Mouse (Mus musculus) urinary bladder, postnatal 25 days (tissue): ENCODE results near the gene Maff.

Source experiments
- DNase-seq: peaks from one replicate; pipeline ENCODE4 v3.0.0; 2022; ENCODE audit warnings: low spot score

The Maff gene

DNA sequence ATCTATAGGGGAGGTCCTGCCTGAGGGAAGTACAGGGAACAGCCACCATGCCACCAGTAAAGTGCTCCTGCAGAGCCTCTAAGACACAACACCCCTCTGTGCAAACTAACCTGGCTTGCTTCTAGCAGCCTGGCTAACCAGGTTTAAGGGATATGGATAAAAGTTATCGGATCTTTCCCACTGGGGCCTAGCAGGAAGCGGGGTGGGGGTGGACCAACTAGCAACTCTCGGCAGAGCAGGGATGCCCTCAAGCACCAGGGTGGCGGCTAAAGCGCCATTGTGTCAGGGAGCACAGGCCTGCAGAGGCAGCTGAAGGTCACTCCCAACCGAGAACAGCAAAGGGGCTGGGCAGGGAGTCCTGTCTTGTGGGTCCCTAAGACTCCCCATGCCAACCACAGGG lies 17.7 kb downstream of the Maff start:
- DNase-seq: no peak

DNA sequence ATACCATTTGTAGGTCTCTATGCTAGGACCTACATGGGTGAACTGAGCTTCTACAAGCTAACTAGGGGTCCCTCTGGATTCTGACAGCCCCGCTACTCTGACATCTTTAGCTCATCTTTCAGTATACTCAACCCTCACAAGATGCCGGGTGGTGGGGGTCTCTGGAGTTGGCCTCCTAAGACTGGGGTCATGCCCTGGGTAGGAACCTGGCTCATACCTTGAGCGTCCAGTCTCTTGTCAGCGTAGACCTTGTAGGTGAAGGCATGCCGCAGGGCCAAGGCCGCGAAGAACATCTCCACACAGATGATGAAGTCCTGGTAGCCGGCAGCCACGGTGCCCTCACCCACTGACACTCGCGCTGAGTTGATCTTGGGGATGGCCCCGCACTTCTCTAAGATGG lies 18.6 kb downstream of the Maff start:
- DNase-seq: no peak

DNA sequence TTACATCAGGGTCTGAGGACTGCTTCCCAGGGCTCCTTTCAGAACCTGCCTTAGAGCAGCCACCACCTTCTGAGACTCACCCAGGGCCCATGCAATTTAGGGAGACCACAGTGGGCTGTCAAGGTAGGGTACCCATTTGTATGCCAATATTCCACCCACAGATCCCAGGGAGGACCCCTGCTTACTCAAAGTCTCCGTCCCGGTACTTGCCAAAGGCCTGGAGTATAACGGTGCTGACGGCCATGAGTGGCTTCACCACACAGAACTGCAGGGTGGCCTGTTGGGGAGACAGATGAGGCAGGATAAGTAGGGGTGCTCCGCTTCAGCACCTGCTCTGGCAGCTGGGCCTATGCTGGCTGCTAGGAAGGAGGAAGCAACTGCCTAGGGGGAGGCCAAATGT lies 20.0 kb downstream of the Maff start:
- no peak for DNase-seq

DNA sequence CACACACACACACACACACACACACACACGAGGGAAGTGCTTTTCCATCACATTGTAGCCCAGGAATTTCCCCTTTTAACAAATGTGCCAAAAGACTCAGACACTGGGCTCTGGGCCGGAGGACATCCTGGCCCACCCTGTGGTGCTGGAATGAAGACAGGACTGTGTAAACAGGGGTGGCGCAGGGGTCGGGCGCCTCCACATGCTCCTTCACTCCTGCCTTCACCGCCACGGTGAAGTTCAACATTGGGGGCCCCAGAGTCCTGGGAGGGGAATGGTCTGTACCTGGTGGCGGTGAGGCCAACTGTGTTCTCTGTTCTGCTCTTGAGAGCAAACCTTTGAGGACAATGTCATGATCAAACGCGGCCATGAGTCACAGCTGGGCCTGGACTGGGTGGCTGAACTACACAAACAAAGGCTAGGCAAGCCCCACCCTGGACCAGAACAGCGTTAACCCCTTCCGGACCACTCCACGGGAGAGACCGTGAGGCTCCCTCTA lies 21.9 kb downstream of the Maff start:
- peak; percentile 67 for DNase-seq

DNA sequence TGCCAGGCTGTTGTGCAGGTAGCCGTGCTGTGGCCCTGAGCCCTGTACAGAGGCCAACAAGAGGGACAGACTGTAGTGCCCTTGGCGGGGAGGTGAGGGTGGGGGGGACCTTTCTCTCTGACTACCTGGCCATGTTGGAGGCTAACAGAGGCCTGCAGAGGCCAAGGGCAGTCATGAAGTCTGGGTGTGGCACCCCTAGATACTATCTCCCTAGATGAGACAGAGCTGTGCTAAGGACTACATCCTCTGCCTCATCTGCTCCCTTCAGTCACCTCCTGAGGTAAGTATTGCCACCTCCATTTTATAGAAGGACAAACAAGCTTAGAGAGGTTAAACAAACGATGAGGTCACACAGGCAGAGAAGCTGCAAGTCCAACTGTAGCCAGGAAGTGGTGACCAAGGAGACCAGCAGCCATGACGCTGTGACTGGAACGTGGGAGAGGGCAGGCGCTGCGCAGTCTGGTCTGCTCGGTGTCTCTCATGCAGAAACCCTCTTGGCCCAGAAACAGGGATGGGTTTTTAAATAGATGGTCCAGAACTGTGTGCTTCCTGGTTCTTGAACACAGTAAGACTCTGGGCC lies 22.5 kb downstream of the Maff start:
- no peak for DNase-seq

DNA sequence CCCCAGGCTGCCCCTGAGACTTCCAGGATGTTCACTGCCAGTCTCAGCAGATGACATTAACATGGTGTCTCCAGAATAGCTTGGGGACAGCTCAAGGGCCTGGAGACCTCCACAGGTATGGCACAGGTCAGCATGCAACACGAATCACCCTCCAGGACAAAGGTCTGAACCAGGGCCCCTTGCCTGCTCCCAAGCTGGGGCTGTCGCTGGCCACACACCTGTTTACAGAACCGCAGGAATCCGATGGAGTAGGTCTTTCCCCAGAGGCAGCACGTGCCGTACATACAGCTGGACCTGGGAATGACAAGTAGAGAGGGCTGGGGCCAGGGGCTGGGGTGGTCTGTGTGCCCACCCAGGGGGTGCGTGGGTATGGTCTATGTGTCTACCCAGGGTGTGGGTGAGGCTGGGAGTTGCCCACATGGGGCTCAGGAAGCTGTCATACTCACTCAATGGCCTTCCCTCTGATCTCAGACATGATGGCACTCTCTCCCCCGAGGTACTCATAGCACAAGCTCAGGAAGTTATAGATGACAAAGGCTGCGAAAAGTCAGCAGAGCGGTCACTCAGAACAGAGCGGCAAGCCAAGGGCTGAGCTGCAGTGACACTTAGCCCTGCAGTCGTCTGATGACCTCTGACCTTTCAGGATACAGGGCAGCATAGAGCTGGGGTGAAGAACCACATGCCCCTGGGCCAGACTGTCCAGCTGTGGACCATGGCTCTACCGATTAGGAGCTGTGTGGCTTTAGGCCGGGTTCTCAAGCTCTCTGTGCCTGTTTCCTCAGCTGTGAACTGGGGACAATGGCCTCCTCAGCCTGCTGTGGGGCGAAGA lies 23.2 kb downstream of the Maff start:
- DNase-seq: no peak

DNA sequence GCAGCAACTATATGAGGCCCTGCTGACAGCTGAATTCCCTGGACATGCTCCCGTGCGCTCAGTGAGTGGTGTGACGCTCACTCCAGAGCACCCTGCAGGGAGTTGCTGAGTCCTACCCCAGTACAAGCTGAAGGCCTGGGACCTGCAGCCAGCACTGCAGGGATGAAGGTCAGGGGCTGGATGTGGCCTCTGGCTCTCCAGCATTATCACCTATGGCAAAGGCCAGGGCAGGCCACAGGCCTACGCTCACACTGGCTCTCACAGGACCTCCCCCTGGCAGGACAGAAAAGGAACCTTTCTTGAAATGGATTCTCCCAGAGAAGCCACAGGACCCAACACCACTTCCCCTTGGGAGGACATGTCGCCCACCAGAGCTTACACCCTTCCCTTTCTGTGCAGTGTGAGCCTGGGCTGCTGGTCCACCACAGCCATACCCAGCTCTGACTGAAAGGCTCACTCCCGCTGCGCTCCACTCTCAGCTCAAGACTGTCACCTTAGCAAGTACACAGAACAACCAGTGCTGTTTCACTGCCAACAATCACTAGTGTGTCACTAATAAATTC lies 23.9 kb downstream of the Maff start:
- no peak for DNase-seq

DNA sequence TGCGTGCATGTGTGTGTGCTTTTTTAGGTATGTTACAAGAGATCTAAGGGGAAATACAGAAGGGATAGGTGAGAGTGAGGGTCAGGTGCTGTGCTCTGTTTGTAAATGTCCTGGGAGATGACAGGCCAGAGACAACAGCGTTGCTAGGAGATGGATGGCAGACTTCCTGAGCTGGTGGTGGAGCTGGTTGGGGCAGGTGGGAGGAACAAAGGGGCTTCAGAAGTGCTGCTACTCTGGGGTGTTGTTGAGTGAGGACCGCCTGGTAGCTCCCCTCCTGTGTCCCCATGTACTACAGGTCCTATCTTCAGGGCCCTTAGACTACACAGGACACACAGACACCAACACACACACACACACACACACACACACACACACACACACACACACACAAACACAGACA lies 28.3 kb downstream of the Maff start:
- DNase-seq: no peak

DNA sequence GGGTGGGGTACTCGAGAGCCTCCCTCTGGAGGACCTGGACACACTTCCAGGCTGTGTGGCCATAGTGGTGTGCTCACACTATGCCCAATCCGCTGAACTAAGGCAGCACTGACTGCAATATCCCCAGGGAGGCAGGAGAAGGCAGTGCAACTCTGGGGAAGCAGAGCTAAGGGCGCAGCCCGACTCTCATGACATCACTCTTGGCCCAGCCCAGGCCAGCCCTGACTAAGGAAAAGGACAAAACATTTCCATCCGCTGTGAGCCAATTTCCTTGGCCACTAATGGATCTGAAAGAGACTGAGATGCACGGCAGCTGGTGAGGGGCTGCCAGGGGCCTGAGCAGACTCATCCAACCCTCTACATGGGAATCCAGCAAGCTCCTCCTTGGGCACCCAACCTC lies 31.3 kb downstream of the Maff start:
- peak; percentile 57 for DNase-seq

DNA sequence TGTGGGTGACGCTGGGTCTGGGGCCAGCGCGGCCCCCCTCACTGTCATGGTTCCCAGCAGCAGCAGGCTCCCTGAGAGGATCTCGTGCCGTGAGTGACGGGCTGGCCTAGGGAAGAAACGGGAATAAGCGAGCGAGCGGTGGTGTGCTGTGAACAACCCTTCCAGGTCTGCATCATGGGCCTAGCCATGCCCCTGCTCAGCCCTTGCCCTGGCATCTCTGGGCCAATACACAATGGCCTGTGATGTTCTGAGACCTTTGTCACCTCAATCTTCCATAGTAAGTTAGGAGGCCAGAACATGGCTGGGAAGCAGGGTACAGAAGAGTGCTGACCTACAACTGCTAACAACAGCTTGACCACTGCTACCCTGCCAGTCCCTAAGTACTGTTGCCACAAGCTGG lies 32.2 kb downstream of the Maff start:
- DNase-seq: no peak

DNA sequence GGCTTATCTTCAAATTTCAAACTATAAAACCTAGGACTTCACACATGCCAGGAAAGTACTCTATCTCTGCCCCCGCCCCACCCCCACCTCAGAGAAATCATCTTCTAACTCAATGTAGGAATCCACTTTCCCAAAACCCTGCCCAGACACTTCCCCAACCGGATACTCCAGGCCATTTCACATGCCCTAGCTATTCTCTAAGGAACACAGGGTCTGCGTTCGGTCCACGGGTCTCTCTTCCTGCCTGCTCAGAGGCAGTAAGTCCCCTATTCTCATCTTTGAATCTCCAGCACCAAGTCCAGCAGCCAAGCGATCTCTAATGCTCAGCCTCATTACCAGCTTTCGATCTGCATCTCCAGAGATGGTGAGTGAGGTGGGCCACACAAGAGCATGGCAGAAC lies 33.2 kb downstream of the Maff start:
- no peak for DNase-seq

DNA sequence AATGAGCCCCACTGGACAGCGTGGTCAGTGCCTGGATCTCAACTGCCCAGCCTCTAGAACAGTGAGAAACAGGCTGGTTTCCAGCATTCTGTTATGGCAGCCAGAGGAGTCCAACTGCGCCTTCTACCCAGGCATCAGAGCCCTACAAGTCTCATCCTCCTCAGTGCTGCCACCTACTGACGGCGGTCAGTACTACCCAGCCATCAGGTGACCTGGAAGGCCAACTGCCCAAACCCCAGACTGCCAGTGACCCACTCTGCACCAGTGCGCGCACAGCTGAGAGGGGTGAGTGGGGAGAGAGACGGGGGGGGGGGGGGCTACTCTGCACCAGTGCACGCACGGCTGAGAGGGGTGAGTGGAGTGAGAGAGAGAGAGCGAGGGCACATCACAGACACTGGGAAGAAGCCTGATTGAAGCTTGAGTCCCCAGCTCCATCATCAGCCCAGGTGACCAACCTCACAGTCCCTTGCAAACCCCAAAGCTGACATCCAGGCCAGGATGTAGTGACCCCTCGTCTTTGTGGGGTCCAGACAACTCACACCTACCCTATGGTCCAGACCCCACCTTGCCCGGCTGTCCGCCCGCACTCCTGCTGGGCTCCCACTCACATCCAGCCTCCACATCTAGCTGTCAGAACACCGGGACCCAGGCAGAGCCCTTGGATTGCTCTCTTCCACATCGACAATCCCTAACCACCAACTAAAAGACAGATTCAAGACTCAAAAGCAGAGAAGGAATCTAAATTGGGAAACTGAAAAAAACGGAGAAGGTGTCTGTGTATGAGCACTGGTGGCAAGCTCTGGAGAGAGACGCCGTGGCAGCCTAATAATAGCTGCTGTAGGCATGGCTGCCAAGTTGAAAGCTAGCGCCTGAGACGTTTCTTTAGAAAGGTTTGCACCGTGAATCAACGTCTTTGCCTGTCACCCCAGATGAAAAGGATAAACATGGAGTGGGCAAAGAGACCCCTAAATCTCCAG lies 34.3 kb downstream of the Maff start:
- DNase-seq: peak; percentile 68

DNA sequence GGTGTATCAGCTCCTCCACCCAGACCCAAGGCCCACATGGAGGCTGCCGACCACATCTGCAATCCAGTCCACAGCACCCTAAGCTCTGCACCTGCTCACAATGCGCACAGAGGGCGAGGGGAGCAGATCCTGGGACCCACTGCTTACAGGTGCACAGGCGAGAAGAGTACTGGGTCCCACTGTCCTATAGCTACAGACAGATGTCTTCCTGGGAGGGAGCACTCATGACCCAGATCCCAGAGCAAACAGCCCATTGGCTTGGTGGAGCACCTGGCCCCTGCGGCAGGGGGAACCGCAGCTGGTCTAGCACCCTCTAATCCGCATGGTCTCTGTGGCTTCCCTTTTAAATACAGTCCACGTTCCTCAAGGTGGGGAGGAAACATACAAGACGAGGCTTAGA lies 35.2 kb downstream of the Maff start:
- no peak for DNase-seq

DNA sequence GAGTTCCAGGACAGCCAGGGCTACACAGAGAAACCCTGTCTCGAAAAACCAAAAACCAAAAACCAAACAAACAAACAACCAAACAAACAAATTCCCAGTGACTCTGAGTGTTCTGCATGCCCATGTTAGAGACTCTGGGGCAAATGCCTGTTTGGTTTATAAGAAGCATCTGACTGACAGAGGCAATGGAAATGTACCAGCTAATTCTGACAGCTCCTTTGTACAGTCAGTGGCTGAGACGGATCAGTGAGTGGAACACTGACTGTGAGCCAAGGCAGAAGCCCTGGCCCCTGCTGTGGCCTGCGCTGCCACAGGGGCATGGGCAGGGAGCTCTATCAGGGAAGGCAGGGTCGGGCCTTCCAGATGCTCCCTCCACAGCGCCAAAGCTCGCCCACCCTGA lies 40.7 kb downstream of the Maff start:
- DNase-seq: no peak

DNA sequence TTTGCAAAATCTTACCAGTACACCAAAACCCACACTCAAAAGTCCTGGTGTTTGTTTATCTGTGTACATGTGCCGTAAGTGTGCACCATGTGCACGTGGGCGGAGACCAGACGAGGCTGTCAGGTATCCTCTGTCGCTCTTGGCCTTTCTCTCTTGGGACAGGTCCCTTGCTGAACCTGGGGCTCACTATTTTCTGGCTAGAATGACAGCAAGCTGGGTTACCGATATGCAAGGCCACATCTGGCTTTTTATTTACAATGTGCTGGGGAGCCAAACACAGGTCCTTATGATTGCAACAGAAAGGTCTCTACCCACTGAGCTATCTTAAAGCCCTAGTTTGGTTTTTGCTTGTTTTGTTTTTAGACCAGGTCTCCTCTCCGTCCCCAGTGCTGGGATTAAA lies 41.2 kb downstream of the Maff start:
- no peak for DNase-seq

DNA sequence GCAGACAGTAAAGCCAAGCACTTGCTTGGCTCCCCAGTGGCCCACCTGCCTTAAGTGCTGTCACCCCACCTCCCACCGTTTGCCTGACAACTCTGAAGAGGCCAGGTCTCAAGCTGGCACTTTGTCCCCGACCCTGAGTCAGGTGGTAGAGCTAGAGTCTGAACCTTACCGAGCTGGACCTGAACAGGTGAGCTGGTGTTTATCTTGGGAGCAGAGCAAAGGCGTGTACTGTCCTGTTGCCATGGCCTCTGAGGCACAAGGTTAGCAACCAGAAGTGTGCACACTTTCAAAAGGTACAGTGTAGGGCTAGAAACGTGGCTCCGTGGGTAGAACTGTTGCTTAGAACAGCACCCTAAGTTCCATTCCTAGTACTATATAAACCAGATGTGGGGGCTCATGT lies 41.8 kb downstream of the Maff start:
- DNase-seq: no peak

DNA sequence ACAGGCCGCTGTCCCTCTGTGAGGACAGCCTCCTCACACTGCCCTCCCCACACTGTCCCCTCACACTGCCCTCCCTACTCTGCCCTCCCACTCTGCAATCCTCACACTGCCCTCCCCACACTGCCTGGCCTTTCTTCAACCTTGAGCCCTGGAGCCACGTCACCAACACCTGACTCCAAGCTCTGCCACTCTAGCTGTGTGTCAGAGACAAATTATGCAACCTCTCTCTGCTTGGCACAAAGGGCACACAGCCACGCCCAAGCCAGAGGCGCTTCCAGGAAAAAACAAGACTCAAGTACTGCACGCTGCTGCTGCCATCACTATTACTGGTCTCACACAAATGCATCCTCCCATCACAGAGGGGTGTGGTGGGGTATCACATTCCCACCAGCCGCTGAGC lies 44.0 kb downstream of the Maff start:
- no peak for DNase-seq

DNA sequence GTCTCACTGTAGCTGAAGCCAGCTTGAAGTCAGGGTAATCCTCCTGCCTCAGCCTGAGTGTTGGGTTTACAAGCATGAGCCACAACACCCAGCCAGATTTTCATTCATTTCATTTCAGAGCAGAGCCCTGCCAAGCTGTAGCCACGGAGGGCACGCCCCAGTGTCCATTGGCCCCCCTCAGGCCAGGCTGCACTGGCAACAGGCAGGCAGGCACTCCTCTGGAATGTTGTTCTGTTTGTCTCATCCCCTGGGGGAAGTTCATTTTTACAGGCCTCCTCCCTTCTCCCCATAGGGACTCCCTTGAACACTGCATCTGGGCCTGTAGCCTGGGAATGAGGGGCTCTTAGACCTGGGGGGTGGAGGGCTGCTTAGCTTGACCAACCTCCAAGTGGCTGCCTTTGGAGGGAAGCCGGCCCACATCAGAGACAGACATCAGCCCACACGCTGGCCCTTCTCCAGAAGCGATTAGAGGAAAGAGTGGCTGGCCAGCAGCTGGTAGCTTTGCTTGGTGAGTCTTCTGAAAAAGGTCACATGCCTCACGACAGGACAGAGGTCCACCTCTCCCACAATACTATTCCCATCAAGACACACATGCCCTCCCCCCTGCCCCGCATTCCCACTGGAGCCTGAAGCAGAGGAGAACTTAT lies 45.1 kb downstream of the Maff start:
- no peak for DNase-seq

DNA sequence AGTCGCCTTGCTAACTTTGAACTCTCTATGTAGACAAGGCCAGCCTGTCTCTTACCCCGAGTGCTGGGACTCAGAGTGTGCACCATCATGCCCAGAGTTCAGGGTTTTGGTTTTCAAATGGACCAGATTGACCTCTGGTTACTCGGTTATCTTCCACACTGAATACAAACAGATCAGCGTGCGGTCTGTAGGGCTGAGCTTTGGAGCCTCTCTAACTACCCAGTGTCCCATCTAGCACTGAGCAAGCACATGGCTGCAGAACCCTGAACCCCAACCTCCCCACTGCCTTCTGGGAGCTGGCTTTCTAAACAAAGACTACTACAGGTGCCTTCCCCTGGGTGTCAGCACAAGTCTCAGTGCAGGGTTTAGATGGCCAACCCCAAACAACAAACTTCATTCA lies 46.1 kb downstream of the Maff start:
- no peak for DNase-seq

DNA sequence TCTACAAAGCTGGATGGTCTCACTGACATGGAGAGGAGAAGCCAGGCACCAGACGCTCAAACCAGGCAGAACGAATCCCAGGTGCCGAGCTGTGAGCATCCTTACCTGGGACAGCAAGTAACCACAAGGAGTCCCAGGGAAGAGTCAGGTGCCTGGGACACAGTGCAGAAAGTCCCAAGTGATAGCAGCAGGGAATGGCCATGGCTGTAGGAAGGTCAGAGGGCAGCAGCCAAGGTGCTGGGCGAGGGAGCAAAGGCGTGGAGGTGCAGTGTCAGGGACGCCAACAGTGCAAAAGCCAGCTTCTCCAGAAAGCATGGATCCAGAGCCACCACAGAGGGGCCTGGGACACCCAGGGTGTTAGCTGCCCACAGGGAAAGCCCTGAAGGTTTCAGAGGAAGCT lies 46.7 kb downstream of the Maff start:
- no peak for DNase-seq

DNA sequence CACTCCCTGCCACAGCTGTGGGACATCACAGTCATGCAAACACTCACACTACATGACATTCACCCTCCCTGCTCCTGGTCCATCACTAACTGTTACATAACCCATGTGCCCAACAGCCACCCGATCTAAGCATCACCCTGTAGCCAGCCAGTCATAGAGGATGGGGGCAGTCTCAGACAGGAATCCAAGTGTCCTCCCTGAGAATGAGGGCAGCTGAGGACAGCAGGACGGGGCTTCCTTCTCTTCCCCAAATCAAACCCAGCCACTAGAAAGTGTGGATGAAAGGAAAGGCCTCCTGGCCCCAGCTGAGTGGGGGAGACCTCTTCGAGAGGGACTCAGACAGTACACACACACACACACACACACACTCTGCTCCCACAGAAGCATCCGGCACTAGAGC lies 48.4 kb downstream of the Maff start:
- DNase-seq: no peak

DNA sequence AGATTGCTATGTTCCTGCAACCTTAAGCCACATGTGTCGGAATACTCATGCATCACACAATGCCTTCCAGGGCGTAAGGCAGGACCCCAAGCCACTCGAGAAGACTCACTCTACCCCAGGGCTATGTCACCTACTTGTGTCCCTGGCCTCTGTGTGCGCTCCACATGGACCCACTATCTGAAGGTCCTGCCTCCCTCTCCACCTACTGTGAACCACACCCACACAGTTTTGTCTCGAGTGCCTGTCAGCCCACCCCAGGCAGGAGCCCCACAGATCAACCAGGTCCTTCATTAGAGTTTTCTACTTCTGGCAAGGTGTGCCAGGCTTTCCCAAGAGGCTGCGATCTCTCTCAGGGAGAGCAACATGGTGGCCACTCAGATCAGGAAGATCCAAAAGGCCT lies 48.9 kb downstream of the Maff start:
- DNase-seq: no peak
